In genomic region chr1:175431356-175432053, GRCm38 (mm10) we compare ENCODE assay signal across 12 mouse cellular contexts.
DNase-seq lines count a peak whose midpoint lies in the region; ATAC-seq lines count a peak whose summit lies in the region.
"Had no signal": no experiment of that assay in that cellular context is flagged by ENCODE, and none has a peak within 500 bp of the region (broad histone marks: within the 10 kb centered on the region; RNA-seq: fewer than 3 reads in every experiment).

No protein-coding gene starts in this region.

- H3K9me3 ChIP-seq in hindbrain, embryonic 12.5 days (replicated peaks): no peaks in the 10 kb centered on the region
- no peaks in the 10 kb centered on the region for H3K9me3 ChIP-seq in midbrain, embryonic 15.5 days
- H3K9me3 ChIP-seq: embryonic facial prominence, embryonic 12.5 days; limb, embryonic 13.5 days had no signal

- ATAC-seq in cerebellum, adult (ENCODE audit: insufficient number of reproducible peaks, low FRiP score, low TSS enrichment): peak; percentile 95
- ATAC-seq in hindbrain, embryonic 12.5 days (ENCODE audit: low FRiP score): no peak; the same call in 1 of the 2 replicates
- no peak for ATAC-seq in midbrain, embryonic 15.5 days (replicated peaks)
- ATAC-seq: liver, postnatal 0 days had no signal

- peak overlapping the region; percentile 17; the same call in 1 of the 2 replicates for H3K27ac ChIP-seq in hindbrain, embryonic 12.5 days
- H3K27ac ChIP-seq in midbrain, embryonic 15.5 days: no peak overlapping the region
- H3K27ac ChIP-seq: embryonic facial prominence, embryonic 12.5 days; limb, embryonic 13.5 days; macrophage had no signal

- H3K36me3 ChIP-seq in hindbrain, embryonic 12.5 days: no peaks in the 10 kb centered on the region
- no peaks in the 10 kb centered on the region for H3K36me3 ChIP-seq in midbrain, embryonic 15.5 days (replicated peaks)
- H3K36me3 ChIP-seq: embryonic facial prominence, embryonic 12.5 days; limb, embryonic 13.5 days had no signal

- no peak overlapping the region for H3K9ac ChIP-seq in hindbrain, embryonic 12.5 days
- H3K9ac ChIP-seq in midbrain, embryonic 15.5 days: no peak overlapping the region
- H3K9ac ChIP-seq: embryonic facial prominence, embryonic 12.5 days; limb, embryonic 13.5 days; liver, postnatal 0 days had no signal

- H3K27me3 ChIP-seq in hindbrain, embryonic 12.5 days: no peaks in the 10 kb centered on the region
- no peaks in the 10 kb centered on the region for H3K27me3 ChIP-seq in midbrain, embryonic 15.5 days (replicated peaks)
- H3K27me3 ChIP-seq: embryonic facial prominence, embryonic 12.5 days; limb, embryonic 13.5 days had no signal

- H3K4me1 ChIP-seq in hindbrain, embryonic 12.5 days: peaks cover 5% of the 10 kb centered on the region
- H3K4me1 ChIP-seq in midbrain, embryonic 15.5 days: no peaks in the 10 kb centered on the region
- H3K4me1 ChIP-seq: limb, embryonic 13.5 days had no signal

- WGBS in hindbrain, embryonic 12.5 days: 55% methylated on average over 4 of the region's 4 CpGs
- 70% methylated on average over 4 of the region's 4 CpGs for WGBS in midbrain, embryonic 15.5 days

- no peak overlapping the region for H3K4me3 ChIP-seq in hindbrain, embryonic 12.5 days
- no peak overlapping the region for H3K4me3 ChIP-seq in midbrain, embryonic 15.5 days
- H3K4me3 ChIP-seq: embryonic facial prominence, embryonic 12.5 days; limb, embryonic 13.5 days had no signal

- no peak overlapping the region for H3K4me2 ChIP-seq in hindbrain, embryonic 12.5 days (replicated peaks)
- H3K4me2 ChIP-seq in midbrain, embryonic 15.5 days: no peak overlapping the region
- H3K4me2 ChIP-seq: embryonic facial prominence, embryonic 12.5 days; limb, embryonic 13.5 days had no signal

- DNase-seq in layer of hippocampus, adult 9-11 months: peak; percentile 44
- DNase-seq in layer of hippocampus, postnatal 14 days (ENCODE audit: low spot score in 2 of 2): no peak
- peak; percentile 93 to 96 for DNase-seq in cerebellum, adult 18-20 months
- no peak for DNase-seq in adipocyte (ENCODE audit: low spot score)
- no peak for DNase-seq in lung, postnatal 4 days
- DNase-seq: liver, postnatal 0 days had no signal

Comparison
In these comparisons a context has a peak if more than half of its experiments do, and no peak if none do; other contexts are left out.
1. DNase-seq: peak in layer of hippocampus, adult 9-11 months (single experiment) and cerebellum, adult 18-20 months (2 of 2); none in layer of hippocampus, postnatal 14 days (0 of 2), adipocyte (single experiment) and lung, postnatal 4 days (0 of 2).